ENCODE assay signal across 7 mouse cellular contexts in the genomic region with DNA sequence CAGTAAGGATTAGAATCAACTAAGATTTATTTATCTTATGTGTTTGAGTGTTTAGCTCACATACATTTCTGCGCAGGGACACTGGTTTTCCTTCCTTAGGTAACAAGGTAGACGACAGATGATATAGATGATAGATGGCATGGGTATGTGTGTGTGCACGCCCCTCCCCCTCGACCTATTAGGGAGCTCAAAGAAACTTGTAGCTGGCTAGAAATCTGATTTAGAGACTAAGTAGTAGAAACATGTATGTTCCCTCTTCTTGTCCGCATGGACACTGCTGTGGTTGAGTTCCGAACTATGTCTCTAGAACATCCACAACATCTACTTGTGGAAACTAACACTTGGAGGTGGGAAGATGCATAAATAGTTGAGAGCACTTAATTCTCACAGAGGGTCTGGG. TPM values are rescaled to one million over a fixed set of nuclear protein-coding genes. Genes with fewer than 3 reads are reported as not detected.
DNase-seq lines count a peak whose midpoint lies in the region; ATAC-seq and TF ChIP-seq lines count a peak whose summit lies in the region.

No protein-coding gene starts in this region.

- WGBS in lung, embryonic 14.5 days, result 61% methylated on average over 6 of the region's 6 CpGs
- 71% methylated on average over 6 of the region's 6 CpGs for WGBS in embryonic facial prominence, embryonic 15.5 days
- WGBS in intestine, embryonic 16.5 days, result 63% methylated on average over 6 of the region's 6 CpGs
- 71% methylated on average over 6 of the region's 6 CpGs for WGBS in neural tube, embryonic 15.5 days

- H3K4me3 ChIP-seq in lung, embryonic 14.5 days (ENCODE audit: low read depth, low read length), result peak overlapping the region; percentile 44
- H3K4me3 ChIP-seq in embryonic facial prominence, embryonic 15.5 days (replicated peaks), result peak overlapping the region; percentile 52
- H3K4me3 ChIP-seq in intestine, embryonic 16.5 days (ENCODE audit: low read length), result peak overlapping the region; percentile 52
- peak overlapping the region; percentile 45 for H3K4me3 ChIP-seq in neural tube, embryonic 15.5 days (replicated peaks)

- no peaks in the 10 kb centered on the region for H3K27me3 ChIP-seq in lung, embryonic 14.5 days (ENCODE audit: insufficient read depth, low read length)
- no peaks in the 10 kb centered on the region for H3K27me3 ChIP-seq in embryonic facial prominence, embryonic 15.5 days
- no peaks in the 10 kb centered on the region for H3K27me3 ChIP-seq in intestine, embryonic 16.5 days (replicated peaks; ENCODE audit: control insufficient read depth, insufficient read depth, low read length)
- no peaks in the 10 kb centered on the region for H3K27me3 ChIP-seq in neural tube, embryonic 15.5 days (replicated peaks)

- no peak for DNase-seq in lung, embryonic 14.5 days
- no peak for DNase-seq in lung, postnatal 10 days
- no peak for DNase-seq in spleen, postnatal 10 days (ENCODE audit: low spot score in 2 of 2)
- DNase-seq in right cerebral cortex, postnatal 10 days (ENCODE audit: low spot score in 2 of 2), result no peak

- ATAC-seq in lung, embryonic 14.5 days (ENCODE audit: insufficient read depth), result no peak
- no peak for ATAC-seq in embryonic facial prominence, embryonic 15.5 days (ENCODE audit: insufficient number of reproducible peaks, low FRiP score, low TSS enrichment, low read depth)
- ATAC-seq in intestine, embryonic 16.5 days, result no peak
- ATAC-seq in neural tube, embryonic 15.5 days (ENCODE audit: low FRiP score), result no peak

- H3K4me1 ChIP-seq in lung, embryonic 14.5 days (ENCODE audit: insufficient read depth), result no peaks in the 10 kb centered on the region
- no peaks in the 10 kb centered on the region for H3K4me1 ChIP-seq in embryonic facial prominence, embryonic 15.5 days
- H3K4me1 ChIP-seq in intestine, embryonic 16.5 days (ENCODE audit: control insufficient read depth, insufficient read depth, low read length), result no peaks in the 10 kb centered on the region
- H3K4me1 ChIP-seq in neural tube, embryonic 15.5 days, result no peaks in the 10 kb centered on the region

- TF ChIP-seq CTCF in lung, embryonic 14.5 days (IDR thresholded peaks at IDR 0.05; ENCODE audit: low read depth), result no peak

- H3K4me2 ChIP-seq in lung, embryonic 14.5 days, result peak overlapping the region; percentile 59
- H3K4me2 ChIP-seq in embryonic facial prominence, embryonic 15.5 days (replicated peaks), result peak overlapping the region; percentile 51
- H3K4me2 ChIP-seq in intestine, embryonic 16.5 days (ENCODE audit: low read depth, low read length), result peak overlapping the region; percentile 51
- peak overlapping the region; percentile 68 for H3K4me2 ChIP-seq in neural tube, embryonic 15.5 days

- peak overlapping the region; percentile 68 for H3K9ac ChIP-seq in lung, embryonic 14.5 days
- H3K9ac ChIP-seq in embryonic facial prominence, embryonic 15.5 days, result no peak overlapping the region
- peak overlapping the region; percentile 70 for H3K9ac ChIP-seq in intestine, embryonic 16.5 days (ENCODE audit: low read depth, low read length)
- H3K9ac ChIP-seq in neural tube, embryonic 15.5 days (replicated peaks), result no peak overlapping the region; the same call in 1 of the 2 replicates

- H3K36me3 ChIP-seq in lung, embryonic 14.5 days (ENCODE audit: insufficient read depth), result no peaks in the 10 kb centered on the region
- no peaks in the 10 kb centered on the region for H3K36me3 ChIP-seq in embryonic facial prominence, embryonic 15.5 days
- H3K36me3 ChIP-seq in intestine, embryonic 16.5 days (ENCODE audit: control insufficient read depth, insufficient read depth, low read length), result no peaks in the 10 kb centered on the region
- no peaks in the 10 kb centered on the region for H3K36me3 ChIP-seq in neural tube, embryonic 15.5 days

- H3K9me3 ChIP-seq in lung, embryonic 14.5 days (ENCODE audit: low read depth, low read length), result no peaks in the 10 kb centered on the region
- H3K9me3 ChIP-seq in embryonic facial prominence, embryonic 15.5 days (replicated peaks), result no peaks in the 10 kb centered on the region
- no peaks in the 10 kb centered on the region for H3K9me3 ChIP-seq in intestine, embryonic 16.5 days (ENCODE audit: control insufficient read depth, low read length)
- no peaks in the 10 kb centered on the region for H3K9me3 ChIP-seq in neural tube, embryonic 15.5 days (replicated peaks)

- no peak overlapping the region for H3K27ac ChIP-seq in lung, embryonic 14.5 days (ENCODE audit: low read depth)
- H3K27ac ChIP-seq in embryonic facial prominence, embryonic 15.5 days (replicated peaks), result no peak overlapping the region
- H3K27ac ChIP-seq in intestine, embryonic 16.5 days (ENCODE audit: low read length), result no peak overlapping the region
- H3K27ac ChIP-seq in neural tube, embryonic 15.5 days (replicated peaks), result no peak overlapping the region

RNA-seq across cellular contexts. Expression of gene Usp27x, which starts 46.5 kb away (rescaled TPM):
- 0.31 and 0.51 TPM in 2 replicates for polyA plus RNA-seq in lung, embryonic 14.5 days (2014; fragmentation: Nextera tagmentation; extraction: Ambion mirVana)
- polyA plus RNA-seq in embryonic facial prominence, embryonic 15.5 days (2015; fragmentation: Nextera tagmentation; extraction: Ambion mirVana), result 0.94 and 0.96 TPM in 2 replicates
- polyA plus RNA-seq in intestine, embryonic 16.5 days (2015; fragmentation: Nextera tagmentation; extraction: Ambion mirVana), result 0.28 and 0.34 TPM in 2 replicates
- polyA plus RNA-seq in neural tube, embryonic 15.5 days (2015; fragmentation: Nextera tagmentation; extraction: Ambion mirVana), result 2.1 and 2.3 TPM in 2 replicates

Comparison
In these comparisons a context has a peak if more than half of its experiments do, and no peak if none do; other contexts are left out.
1. H3K9ac ChIP-seq: peak in lung, embryonic 14.5 days (single experiment) and intestine, embryonic 16.5 days (single experiment); none in embryonic facial prominence, embryonic 15.5 days (single experiment) and neural tube, embryonic 15.5 days (single experiment).
2. Peak in every context shown above with its lines, with median percentiles within 50 percentile points of each other: H3K4me2 ChIP-seq and H3K4me3 ChIP-seq.